Mouse (Mus musculus): ENCODE data around the gene C730034F03Rik.
A peak's percentile ranks its signal among the peaks of the same experiment; 100 is the strongest.

DNA sequence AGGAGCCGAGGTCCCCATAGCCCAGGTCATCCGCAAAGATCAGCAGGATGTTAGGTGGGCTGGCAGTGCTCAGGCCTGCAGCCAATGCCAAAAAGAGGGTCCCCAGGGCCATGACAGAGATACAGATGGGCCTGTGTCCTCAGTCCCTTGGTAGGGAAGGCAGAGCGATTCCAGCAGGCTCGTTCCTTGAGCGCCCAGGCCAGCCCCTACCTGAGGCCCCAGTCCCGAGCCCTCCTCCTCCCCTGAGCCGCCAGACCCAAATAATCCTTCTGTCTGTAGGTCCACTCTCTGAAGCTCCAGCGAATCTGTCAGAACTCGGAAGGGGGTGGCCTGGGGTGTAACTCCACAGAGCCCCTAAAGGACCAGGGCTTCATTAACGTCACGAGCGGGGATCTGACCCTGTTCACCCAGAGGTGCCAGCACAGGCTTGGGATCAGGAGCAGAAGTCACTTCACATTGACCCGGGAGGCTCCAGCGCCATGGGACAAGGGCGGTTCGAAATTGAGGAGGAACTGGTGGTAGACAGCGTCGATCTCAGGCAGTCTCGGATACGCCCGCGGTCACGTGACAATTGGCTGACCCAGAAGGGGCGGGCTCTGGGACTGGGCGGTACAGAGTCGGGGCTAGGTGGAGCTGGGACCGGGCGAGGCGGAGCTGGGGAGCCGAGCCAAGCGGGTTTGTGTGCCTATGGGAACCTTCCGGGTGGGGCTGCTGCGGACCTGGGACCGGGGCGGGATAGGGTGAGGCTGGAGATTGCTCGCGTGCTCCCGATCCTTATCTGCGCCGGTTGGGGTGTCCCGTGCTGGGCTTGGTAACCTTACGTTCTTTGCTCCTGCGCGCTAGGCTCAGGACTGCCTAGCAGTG, 46.5 kb downstream of the C730034F03Rik start:
- 0 out of 2 replicates have a peak, but pooled peaks have one; percentile 0 for TF ChIP-seq CTCF (IDR thresholded peaks at IDR 0.05; ENCODE audit: insufficient read depth, low read depth, low read length)
- peak; percentile 32; the same call in 1 of the 2 replicates for TF ChIP-seq POLR2A (IDR thresholded peaks at IDR 0.05; ENCODE audit: insufficient read depth, low read depth, low read length)

All from olfactory bulb, adult 2 months (tissue).